Mouse (Mus musculus): ENCODE data around the gene Akap3. TPM values are rescaled to one million over a fixed set of nuclear protein-coding genes. Genes with fewer than 3 reads are reported as not detected.

Gene Akap3
- polyA plus RNA-seq, 1 experiment: 0.02 TPM

DNA sequence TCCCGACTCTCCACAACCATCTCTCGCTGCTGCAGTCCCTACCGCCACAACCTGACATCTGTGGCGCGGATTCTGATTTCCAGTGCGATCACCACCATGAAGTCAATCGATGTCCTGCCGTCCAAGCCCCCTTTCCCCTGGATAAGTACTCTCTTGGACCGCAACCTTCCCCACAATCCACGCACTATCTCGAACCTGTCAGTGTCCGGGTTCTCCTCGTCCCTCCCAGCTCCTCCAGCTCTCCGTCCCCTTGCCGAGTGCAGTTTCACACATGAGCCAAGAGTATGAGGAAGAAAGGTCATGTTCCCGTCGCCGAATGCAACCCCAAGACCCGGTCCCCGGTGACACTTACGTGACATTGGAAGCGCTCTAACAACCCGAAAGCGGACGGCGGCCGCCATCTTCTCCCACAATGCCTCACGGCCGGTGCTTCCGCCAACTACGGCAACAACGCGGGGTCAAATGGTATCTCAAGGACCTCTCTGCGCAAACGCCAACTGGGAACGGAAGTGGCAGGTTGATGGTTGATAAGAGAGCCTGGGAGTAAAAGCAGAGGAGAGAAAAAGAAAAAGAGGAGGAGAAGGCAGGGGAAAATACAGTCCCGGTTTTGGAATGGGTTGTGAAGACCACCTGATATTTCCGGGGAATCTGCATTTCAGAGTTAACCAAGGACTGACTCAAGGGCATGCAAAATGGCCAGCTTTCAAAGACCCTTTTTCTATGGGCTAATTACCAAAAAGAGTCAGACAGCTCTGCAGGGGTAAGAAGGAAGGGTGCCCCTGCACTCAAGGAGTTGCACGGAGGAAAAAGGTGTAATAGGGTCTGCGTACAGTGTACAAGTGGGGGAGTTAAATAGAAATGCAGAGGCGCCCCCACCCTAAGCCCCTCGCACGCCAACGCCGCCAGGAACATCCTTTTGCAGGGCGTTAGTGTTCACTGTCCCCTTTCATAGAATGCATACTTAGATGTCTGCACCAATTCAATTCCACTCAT, 3.9 kb upstream of the Akap3 start, which contains the start of gene Ndufa9:
Gene Ndufa9, minus strand, starts transcription at position 425 of the 993 bp plus-strand sequence.
- peaks cover 5% of the 10 kb centered on the region for H3K36me3 ChIP-seq (ENCODE audit: control insufficient read depth, insufficient read depth)
- peak within 1 kb of the TSS; percentile 82 for H3K4me3 ChIP-seq
- TF ChIP-seq POLR2A (IDR thresholded peaks at IDR 0.05; ENCODE audit: insufficient read length, low read depth) (peak; percentile 74), POLR2AphosphoS2 (IDR thresholded peaks at IDR 0.05; ENCODE audit: insufficient read length, low read depth) (no peak), MYOD1 (IDR thresholded peaks at IDR 0.05; ENCODE audit: control insufficient read depth in 1 of 3, insufficient read length in 2 of 3, low read depth in 2 of 3) (no peak), TCF12 (IDR thresholded peaks at IDR 0.05; ENCODE audit: insufficient read depth, poor library complexity, severe bottlenecking) (no peak), MAX (IDR thresholded peaks at IDR 0.05; ENCODE audit: low read depth) (no peak), MYOG (IDR thresholded peaks at IDR 0.05; ENCODE audit: control insufficient read depth in 1 of 3, insufficient read depth in 1 of 3, insufficient read length in 2 of 3, low read depth in 2 of 3) (peak in 1 of 3 experiments; percentile 5), E2F4 (IDR thresholded peaks at IDR 0.05; ENCODE audit: insufficient read depth) (no peak), CEBPB (IDR thresholded peaks at IDR 0.05; ENCODE audit: insufficient read depth, poor library complexity, severe bottlenecking) (no peak)
- H3K79me2 ChIP-seq (ENCODE audit: control insufficient read depth, insufficient read depth): peaks cover 16% of the 10 kb centered on the region
- peak within 1 kb of the TSS; percentile 97 for H3K4me2 ChIP-seq (ENCODE audit: low read depth)
- peak within 1 kb of the TSS; percentile 37 for H3ac ChIP-seq (ENCODE audit: control insufficient read depth, insufficient read length)
- peaks cover 2% of the 10 kb centered on the region for H3K27me3 ChIP-seq (ENCODE audit: control insufficient read depth, insufficient read depth, insufficient read length)

DNA sequence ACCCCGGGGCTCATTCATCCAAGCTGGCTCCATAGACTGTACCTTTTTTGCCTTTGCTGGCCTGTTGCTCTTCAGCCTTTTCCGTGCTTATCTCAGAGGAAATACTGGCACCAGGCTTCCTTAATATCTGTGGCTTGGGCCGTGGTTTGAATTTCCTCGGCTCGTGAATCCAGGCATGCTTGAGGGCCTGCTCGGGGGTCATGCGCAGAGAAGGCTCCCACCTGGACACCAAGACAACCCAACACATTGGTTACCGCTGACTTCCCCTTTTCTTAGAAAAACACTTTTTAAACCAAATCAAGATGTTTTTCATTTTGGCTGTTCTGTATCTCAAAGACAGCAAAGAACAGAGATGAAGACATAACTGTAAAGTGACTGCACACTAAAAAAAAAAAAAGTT, 24.2 kb downstream of the Akap3 start:
- no peaks in the 10 kb centered on the region for H3K79me2 ChIP-seq (ENCODE audit: control insufficient read depth, insufficient read depth)
- H3K4me3 ChIP-seq: no peak overlapping the region
- H3K36me3 ChIP-seq (ENCODE audit: control insufficient read depth, insufficient read depth): no peaks in the 10 kb centered on the region
- TF ChIP-seq E2F4 (IDR thresholded peaks at IDR 0.05; ENCODE audit: insufficient read depth) (no peak), POLR2AphosphoS2 (IDR thresholded peaks at IDR 0.05; ENCODE audit: insufficient read length, low read depth) (no peak), TCF3 (IDR thresholded peaks at IDR 0.05; ENCODE audit: insufficient read length, low read depth) (no peak), REST (IDR thresholded peaks at IDR 0.05; ENCODE audit: insufficient read depth, insufficient read length) (no peak)
- H3K27me3 ChIP-seq (ENCODE audit: control insufficient read depth, insufficient read depth, insufficient read length): peaks cover 2% of the 10 kb centered on the region
- no peak overlapping the region for H3K4me2 ChIP-seq (ENCODE audit: low read depth)
- no peak overlapping the region for H3ac ChIP-seq (ENCODE audit: control insufficient read depth, insufficient read length)

DNA sequence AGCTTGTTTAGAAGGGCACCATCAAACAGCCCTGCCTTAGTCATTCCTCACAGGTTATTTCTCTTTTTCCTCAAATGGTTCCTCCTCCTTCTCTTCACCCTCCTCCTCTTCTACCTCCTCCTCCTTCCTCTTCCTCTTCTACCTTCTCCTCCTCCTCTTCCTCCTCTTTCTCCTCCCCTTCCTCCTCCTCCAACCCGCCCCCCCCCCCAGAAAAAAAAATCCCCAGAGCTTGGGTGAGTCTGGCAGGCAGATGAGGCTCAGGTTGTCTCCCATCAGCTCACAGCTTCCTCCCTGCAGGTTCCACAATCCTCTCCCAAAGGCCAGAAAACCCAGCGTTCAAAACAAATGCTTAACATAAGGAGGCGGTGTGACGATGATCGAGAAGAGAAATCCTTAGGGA, 54.5 kb downstream of the Akap3 start:
- Histone ChIP-seq H3ac (ENCODE audit: control insufficient read depth, insufficient read length) (no peak overlapping the region), H3K36me3 (ENCODE audit: control insufficient read depth, insufficient read depth) (no peaks in the 10 kb centered on the region), H3K4me3 (no peak overlapping the region), H3K79me2 (ENCODE audit: control insufficient read depth, insufficient read depth) (no peaks in the 10 kb centered on the region), H3K4me2 (ENCODE audit: low read depth) (no peak overlapping the region), H3K27me3 (ENCODE audit: control insufficient read depth, insufficient read depth, insufficient read length) (no peaks in the 10 kb centered on the region)
- TF ChIP-seq E2F4 (IDR thresholded peaks at IDR 0.05; ENCODE audit: insufficient read depth) (no peak), MAX (IDR thresholded peaks at IDR 0.05; ENCODE audit: low read depth) (no peak), POLR2A (IDR thresholded peaks at IDR 0.05; ENCODE audit: insufficient read length, low read depth) (no peak), USF1 (IDR thresholded peaks at IDR 0.05; ENCODE audit: low read depth) (no peak), MYOG (IDR thresholded peaks at IDR 0.05; ENCODE audit: control insufficient read depth in 1 of 3, insufficient read depth in 1 of 3, insufficient read length in 2 of 3, low read depth in 2 of 3) (no peak), CEBPB (IDR thresholded peaks at IDR 0.05; ENCODE audit: insufficient read depth, poor library complexity, severe bottlenecking) (no peak), MYOD1 (IDR thresholded peaks at IDR 0.05; ENCODE audit: control insufficient read depth in 1 of 3, insufficient read length in 2 of 3, low read depth in 2 of 3) (no peak), REST (IDR thresholded peaks at IDR 0.05; ENCODE audit: insufficient read depth, insufficient read length) (no peak), TCF3 (IDR thresholded peaks at IDR 0.05; ENCODE audit: insufficient read length, low read depth) (no peak), TCF12 (IDR thresholded peaks at IDR 0.05; ENCODE audit: insufficient read depth, poor library complexity, severe bottlenecking) (no peak), SRF (IDR thresholded peaks at IDR 0.05; ENCODE audit: control insufficient read depth, insufficient read length, low read depth) (no peak), POLR2AphosphoS2 (IDR thresholded peaks at IDR 0.05; ENCODE audit: insufficient read length, low read depth) (no peak)

DNA sequence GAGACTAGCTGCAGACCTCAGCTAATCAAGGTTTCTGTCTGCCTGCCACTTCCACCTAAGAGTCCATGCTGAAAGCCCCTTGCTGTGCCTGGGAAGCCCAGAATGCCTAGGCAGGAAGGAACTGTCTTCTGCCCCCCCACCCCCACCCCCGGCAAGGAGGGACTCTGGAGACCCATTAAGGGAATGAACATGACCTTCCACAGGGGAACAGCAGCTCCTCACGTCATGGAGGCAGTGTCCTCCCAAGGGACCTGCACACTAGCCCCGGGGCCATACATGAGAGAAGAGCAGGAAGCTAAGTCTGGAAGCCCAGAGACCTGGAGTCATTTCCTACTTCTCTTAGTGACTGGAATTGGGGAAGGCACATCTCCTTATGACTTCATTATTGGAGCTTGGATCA, 55.0 kb downstream of the Akap3 start:
- Histone ChIP-seq H3K27me3 (ENCODE audit: control insufficient read depth, insufficient read depth, insufficient read length) (no peaks in the 10 kb centered on the region), H3K79me2 (ENCODE audit: control insufficient read depth, insufficient read depth) (no peaks in the 10 kb centered on the region), H3K36me3 (ENCODE audit: control insufficient read depth, insufficient read depth) (no peaks in the 10 kb centered on the region), H3ac (ENCODE audit: control insufficient read depth, insufficient read length) (no peak overlapping the region), H3K4me2 (ENCODE audit: low read depth) (no peak overlapping the region), H3K4me3 (no peak overlapping the region)
- TF ChIP-seq TCF3 (IDR thresholded peaks at IDR 0.05; ENCODE audit: insufficient read length, low read depth) (no peak), USF1 (IDR thresholded peaks at IDR 0.05; ENCODE audit: low read depth) (no peak), E2F4 (IDR thresholded peaks at IDR 0.05; ENCODE audit: insufficient read depth) (no peak), REST (IDR thresholded peaks at IDR 0.05; ENCODE audit: insufficient read depth, insufficient read length) (no peak), SRF (IDR thresholded peaks at IDR 0.05; ENCODE audit: control insufficient read depth, insufficient read length, low read depth) (no peak), MAX (IDR thresholded peaks at IDR 0.05; ENCODE audit: low read depth) (no peak), TCF12 (IDR thresholded peaks at IDR 0.05; ENCODE audit: insufficient read depth, poor library complexity, severe bottlenecking) (no peak), POLR2AphosphoS2 (IDR thresholded peaks at IDR 0.05; ENCODE audit: insufficient read length, low read depth) (no peak), MYOG (IDR thresholded peaks at IDR 0.05; ENCODE audit: control insufficient read depth in 1 of 3, insufficient read depth in 1 of 3, insufficient read length in 2 of 3, low read depth in 2 of 3) (no peak), POLR2A (IDR thresholded peaks at IDR 0.05; ENCODE audit: insufficient read length, low read depth) (no peak), MYOD1 (IDR thresholded peaks at IDR 0.05; ENCODE audit: control insufficient read depth in 1 of 3, insufficient read length in 2 of 3, low read depth in 2 of 3) (no peak)

Data from myocyte (in vitro differentiated cells).